Mouse (Mus musculus) ES-E14 (cell line): ENCODE results near the gene Trnt1.

ENCODE experiments used
- CHD2 ChIP-seq: IDR thresholded peaks from 2 replicates; pipeline ENCODE4 v1.6.1; 2014; ENCODE audit warnings: mild to moderate bottlenecking, low read depth, low read length, inconsistent platforms
- ZNF384 ChIP-seq: IDR thresholded peaks from 2 replicates; pipeline ENCODE4 v1.6.1; 2012; ENCODE audit warnings: low read depth, low read length, inconsistent platforms

GRCm38 (mm10) chr6:106747804-106748203 is 21.1 kb upstream of the Trnt1 start:
- TF ChIP-seq CHD2 (no peak), ZNF384 (no peak)
